8 mouse cellular contexts compared by ENCODE assay signal in genomic region chr5:89882091-89882734, GRCm38 (mm10). TPM values are rescaled to one million over a fixed set of nuclear protein-coding genes. Genes with fewer than 3 reads are reported as not detected.
DNase-seq lines count a peak whose midpoint lies in the region; ATAC-seq and TF ChIP-seq lines count a peak whose summit lies in the region.

No protein-coding gene starts in this region.

- no peaks in the 10 kb centered on the region for H3K27me3 ChIP-seq in C2C12 (ENCODE audit: control insufficient read depth, insufficient read depth, insufficient read length)
- peaks cover 7% of the 10 kb centered on the region for H3K27me3 ChIP-seq in forebrain, embryonic 12.5 days
- no peaks in the 10 kb centered on the region for H3K27me3 ChIP-seq in heart, embryonic 15.5 days
- H3K27me3 ChIP-seq in kidney, postnatal 0 days (ENCODE audit: insufficient read depth, low read length): no peaks in the 10 kb centered on the region
- H3K27me3 ChIP-seq in liver, embryonic 11.5 days (replicated peaks; ENCODE audit: control insufficient read depth, insufficient read depth, low read length): no peaks in the 10 kb centered on the region
- no peaks in the 10 kb centered on the region for H3K27me3 ChIP-seq in stomach, embryonic 16.5 days (ENCODE audit: control insufficient read depth, insufficient read depth, low read length)

- ATAC-seq in forebrain, embryonic 12.5 days (ENCODE audit: low FRiP score): peak; percentile 59
- ATAC-seq in heart, embryonic 15.5 days (replicated peaks; ENCODE audit: insufficient number of reproducible peaks, insufficient read depth, low FRiP score, low read depth): peak; percentile 88
- ATAC-seq in kidney, postnatal 0 days (replicated peaks; ENCODE audit: low FRiP score, low read depth): peak; percentile 66
- ATAC-seq in liver, embryonic 11.5 days (replicated peaks; ENCODE audit: low FRiP score): peak; percentile 77
- ATAC-seq in stomach, embryonic 16.5 days (ENCODE audit: insufficient read depth, low FRiP score): peak; percentile 69

- peak; percentile 58 for DNase-seq in c-Kit-positive CD71-negative TER-119-negative erythroid progenitor cells, embryonic 14.5 days (ENCODE audit: low read depth)
- peak; percentile 71 for DNase-seq in kidney, postnatal 0 days (ENCODE audit: low spot score)
- DNase-seq in liver, embryonic 11.5 days (ENCODE audit: low spot score): peak; percentile 75
- peak; percentile 73 for DNase-seq in naive thymus-derived CD4-positive, alpha-beta T cell, adult 2 months (ENCODE audit: low read depth)

- no peaks in the 10 kb centered on the region for H3K79me2 ChIP-seq in C2C12 (ENCODE audit: control insufficient read depth, insufficient read depth)

- H3K36me3 ChIP-seq in C2C12 (ENCODE audit: control insufficient read depth, insufficient read depth): no peaks in the 10 kb centered on the region
- 0 out of 2 replicates have a peak, but pooled peaks cover 5% of the 10 kb centered on the region for H3K36me3 ChIP-seq in forebrain, embryonic 12.5 days (replicated peaks)
- H3K36me3 ChIP-seq in heart, embryonic 15.5 days: no peaks in the 10 kb centered on the region
- H3K36me3 ChIP-seq in kidney, postnatal 0 days (ENCODE audit: insufficient read depth, low read length): no peaks in the 10 kb centered on the region
- no peaks in the 10 kb centered on the region for H3K36me3 ChIP-seq in liver, embryonic 11.5 days (ENCODE audit: control insufficient read depth, insufficient read depth, low read length)
- no peaks in the 10 kb centered on the region for H3K36me3 ChIP-seq in stomach, embryonic 16.5 days (ENCODE audit: control insufficient read depth, insufficient read depth, low read length)

- H3K4me2 ChIP-seq in forebrain, embryonic 12.5 days: peak overlapping the region; percentile 100
- peak overlapping the region; percentile 100 for H3K4me2 ChIP-seq in heart, embryonic 15.5 days
- peak overlapping the region; percentile 95 for H3K4me2 ChIP-seq in kidney, postnatal 0 days (ENCODE audit: low read length)
- H3K4me2 ChIP-seq in liver, embryonic 11.5 days: peak overlapping the region; percentile 94
- peak overlapping the region; percentile 100 for H3K4me2 ChIP-seq in stomach, embryonic 16.5 days (ENCODE audit: low read depth, low read length)

- under 1% methylated on average over 35 of the region's 35 CpGs for WGBS in forebrain, embryonic 12.5 days
- under 1% methylated on average over 35 of the region's 35 CpGs for WGBS in heart, embryonic 15.5 days
- WGBS in kidney, postnatal 0 days: under 1% methylated on average over 34 of the region's 35 CpGs
- WGBS in liver, embryonic 11.5 days: 0% methylated on average over 34 of the region's 35 CpGs
- 0% methylated on average over 35 of the region's 35 CpGs for WGBS in stomach, embryonic 16.5 days

- H3K9ac ChIP-seq in forebrain, embryonic 12.5 days: peak overlapping the region; percentile 78
- peak overlapping the region; percentile 87 for H3K9ac ChIP-seq in heart, embryonic 15.5 days
- H3K9ac ChIP-seq in kidney, postnatal 0 days (ENCODE audit: low read depth, low read length): peak overlapping the region; percentile 63
- peak overlapping the region; percentile 83 for H3K9ac ChIP-seq in liver, embryonic 11.5 days (ENCODE audit: low read depth, low read length)
- peak overlapping the region; percentile 71 for H3K9ac ChIP-seq in stomach, embryonic 16.5 days (ENCODE audit: low read length)

- no peaks in the 10 kb centered on the region for H3K9me3 ChIP-seq in forebrain, embryonic 12.5 days
- no peaks in the 10 kb centered on the region for H3K9me3 ChIP-seq in heart, embryonic 15.5 days (replicated peaks)
- H3K9me3 ChIP-seq in kidney, postnatal 0 days (replicated peaks; ENCODE audit: low read length): no peaks in the 10 kb centered on the region
- no peaks in the 10 kb centered on the region for H3K9me3 ChIP-seq in liver, embryonic 11.5 days (ENCODE audit: control insufficient read depth, low read length)
- H3K9me3 ChIP-seq in stomach, embryonic 16.5 days (replicated peaks; ENCODE audit: control insufficient read depth, low read length): 0 out of 2 replicates have a peak, but pooled peaks cover 4% of the 10 kb centered on the region

- H3K27ac ChIP-seq in forebrain, embryonic 12.5 days: no peak overlapping the region
- H3K27ac ChIP-seq in heart, embryonic 15.5 days: peak overlapping the region; percentile 82
- H3K27ac ChIP-seq in kidney, postnatal 0 days: no peak overlapping the region
- peak overlapping the region; percentile 82; the same call in 1 of the 2 replicates for H3K27ac ChIP-seq in liver, embryonic 11.5 days (ENCODE audit: low read depth, low read length)
- no peak overlapping the region for H3K27ac ChIP-seq in stomach, embryonic 16.5 days (ENCODE audit: low read length)

- peaks cover 12% of the 10 kb centered on the region for H3K4me1 ChIP-seq in forebrain, embryonic 12.5 days
- peaks cover 15% of the 10 kb centered on the region for H3K4me1 ChIP-seq in heart, embryonic 15.5 days (replicated peaks)
- no peaks in the 10 kb centered on the region; the same call in 1 of the 2 replicates for H3K4me1 ChIP-seq in kidney, postnatal 0 days (replicated peaks; ENCODE audit: insufficient read depth, low read length)
- H3K4me1 ChIP-seq in liver, embryonic 11.5 days (replicated peaks; ENCODE audit: control insufficient read depth, insufficient read depth, low read length): peaks cover 13% of the 10 kb centered on the region
- no peaks in the 10 kb centered on the region for H3K4me1 ChIP-seq in stomach, embryonic 16.5 days (ENCODE audit: control insufficient read depth, insufficient read depth, low read length)

- no peaks in the 10 kb centered on the region for H3K79me3 ChIP-seq in C2C12 (ENCODE audit: low read depth)

- no peak overlapping the region for H3ac ChIP-seq in C2C12 (ENCODE audit: control insufficient read depth, insufficient read length, low read depth)

- TF ChIP-seq CTCF in C2C12 (IDR thresholded peaks at IDR 0.05; ENCODE audit: control insufficient read depth, insufficient read depth, insufficient read length): no peak
- TF ChIP-seq CTCF in kidney, postnatal 0 days (IDR thresholded peaks at IDR 0.05; ENCODE audit: low read depth): no peak

- peak overlapping the region; percentile 29 for H3K4me3 ChIP-seq in C2C12 (ENCODE audit: insufficient read depth, poor library complexity, severe bottlenecking)
- peak overlapping the region; percentile 67 for H3K4me3 ChIP-seq in forebrain, embryonic 12.5 days (replicated peaks)
- peak overlapping the region; percentile 89 for H3K4me3 ChIP-seq in heart, embryonic 15.5 days
- H3K4me3 ChIP-seq in kidney, postnatal 0 days (replicated peaks; ENCODE audit: low read depth, low read length): peak overlapping the region; percentile 71
- H3K4me3 ChIP-seq in liver, embryonic 11.5 days (ENCODE audit: low read depth, low read length): peak overlapping the region; percentile 75
- peak overlapping the region; percentile 59 for H3K4me3 ChIP-seq in stomach, embryonic 16.5 days (replicated peaks; ENCODE audit: low read length)

TF ChIP-seq in C2C12, 6 proteins besides CTCF, POLR2A, EP300 and RAD21:
- no peak for TF ChIP-seq CEBPB (IDR thresholded peaks at IDR 0.05; ENCODE audit: low read depth)
- TF ChIP-seq MYOD1 (IDR thresholded peaks at IDR 0.05; ENCODE audit: control insufficient read depth, insufficient read length, low read depth): no peak
- TF ChIP-seq FOSL1 (IDR thresholded peaks at IDR 0.05; ENCODE audit: insufficient read depth, low read length, poor library complexity, severe bottlenecking): no peak
- TF ChIP-seq MAX (IDR thresholded peaks at IDR 0.05): no peak
- TF ChIP-seq USF1 (IDR thresholded peaks at IDR 0.05; ENCODE audit: low read depth): no peak
- TF ChIP-seq MYOG (IDR thresholded peaks at IDR 0.05; ENCODE audit: control insufficient read depth, extremely low read depth, insufficient read length): no peak

RNA-seq across cellular contexts. Expression of gene Adamts3, which starts 0.9 kb away (rescaled TPM):
- polyA plus RNA-seq in C2C12 (2012; fragmentation: generic; extraction: Trizol): 0.34 TPM
- polyA plus RNA-seq in forebrain, embryonic 12.5 days (2016; fragmentation: Nextera tagmentation; extraction: Ambion mirVana): 4.4 and 5.1 TPM in 2 replicates
- polyA plus RNA-seq in heart, embryonic 15.5 days (2015; fragmentation: Nextera tagmentation; extraction: Ambion mirVana): 2.5 and 3.1 TPM in 2 replicates
- 1.1 and 1.2 TPM in 2 replicates for polyA plus RNA-seq in kidney, postnatal 0 days (2015; fragmentation: Nextera tagmentation; extraction: Ambion mirVana)
- 4.7 and 5.0 TPM in 2 replicates for polyA plus RNA-seq in liver, embryonic 11.5 days (2014; fragmentation: Nextera tagmentation; extraction: Ambion mirVana)
- polyA plus RNA-seq in stomach, embryonic 16.5 days (2015; fragmentation: Nextera tagmentation; extraction: Ambion mirVana): 2.1 and 2.6 TPM in 2 replicates

Comparison
In these comparisons a context has a peak if more than half of its experiments do, and no peak if none do; other contexts are left out.
1. H3K4me3 ChIP-seq: peak in every context shown above with its lines; median percentile 89 in heart, embryonic 15.5 days; 75 in liver, embryonic 11.5 days; 71 in kidney, postnatal 0 days; 67 in forebrain, embryonic 12.5 days; 59 in stomach, embryonic 16.5 days; 29 in C2C12.
2. H3K27ac ChIP-seq: peak in heart, embryonic 15.5 days (single experiment) and liver, embryonic 11.5 days (single experiment); none in forebrain, embryonic 12.5 days (single experiment), kidney, postnatal 0 days (single experiment) and stomach, embryonic 16.5 days (single experiment).
3. Peak in every context shown above with its lines, with median percentiles within 50 percentile points of each other: DNase-seq, ATAC-seq, H3K4me2 ChIP-seq and H3K9ac ChIP-seq.